Mouse (Mus musculus) heart, adult 18-20 months (tissue): ENCODE data around the gene Vmn1r39. TPM values are rescaled to one million over a fixed set of nuclear protein-coding genes. Genes with fewer than 3 reads are reported as not detected.
A peak's percentile ranks its signal among the peaks of the same experiment; 100 is the strongest.
"Not testable (repeated sequence)": the region's sequence is repeated elsewhere in the genome, so short reads cannot be mapped to it uniquely, and the experiment has no call there.

Experiments
- DNase-seq, 2 experiments: peaks; one replicate each; pipeline ENCODE4 v3.0.0; 2021 to 2022; ENCODE audit warnings: mixed read lengths in 1 of 2
- long read RNA-seq, 2 experiments: library from polyadenylated mRNA; stranded (forward); transcript quantifications; one replicate each; pipeline ENCODE4 v2.0.0; 2021
- total RNA-seq, 2 experiments: library from RNA; stranded (reverse); gene quantifications; 2 replicates each; pipeline ENCODE4 v1.2.3; 2021

The Vmn1r39 gene
- not detected for total RNA-seq
- long read RNA-seq, experiment 1 = 0 reads
- long read RNA-seq, experiment 2 = 0 reads

- DNase-seq = no peak
These were observed at the start of gene Vmn1r39 for GRCm38 (mm10) chr6:66810509-66810908. Vmn1r39 (minus strand) TSS chr6:66810609.

GRCm38 (mm10) chr6:66859391-66859790, 49.0 kb upstream of the Vmn1r39 start:
- no peak for DNase-seq

GRCm38 (mm10) chr6:66858356-66858755, 47.9 kb upstream of the Vmn1r39 start:
- no peak for DNase-seq

GRCm38 (mm10) chr6:66856236-66856635, 45.8 kb upstream of the Vmn1r39 start:
- DNase-seq = no peak

- peak in 1 of 2 experiments; percentile 3 for DNase-seq
These were observed 38.5 kb upstream of the Vmn1r39 start for GRCm38 (mm10) chr6:66848936-66849335.

- peak; percentile 28 to 58 for DNase-seq
These were observed 30.2 kb upstream of the Vmn1r39 start for GRCm38 (mm10) chr6:66840631-66841030.

GRCm38 (mm10) chr6:66836932-66837331, 26.5 kb upstream of the Vmn1r39 start:
- peak in 1 of 2 experiments; percentile 3 for DNase-seq

- no peak for DNase-seq
These were observed 4.1 kb downstream of the Vmn1r39 start for GRCm38 (mm10) chr6:66806311-66806710.

- DNase-seq = no peak
These were observed 4.7 kb downstream of the Vmn1r39 start for GRCm38 (mm10) chr6:66805713-66806112.

- DNase-seq = not testable (repeated sequence)
These were observed 27.9 kb downstream of the Vmn1r39 start, which contains the start of gene Vmn1r38 for GRCm38 (mm10) chr6:66782527-66782926. Vmn1r38 (minus strand) TSS chr6:66782627.

Other genes with a start within 250 kb of the Vmn1r39 start
- gene Vmn1r33, start 192.3 kb downstream of the Vmn1r39 start, total RNA-seq = not detected
- gene Vmn1r34, start 166.7 kb downstream of the Vmn1r39 start, total RNA-seq = not detected
- gene Vmn1r35, start 124.7 kb downstream of the Vmn1r39 start, total RNA-seq = not detected
- not detected for gene Vmn1r36, start 91.4 kb downstream of the Vmn1r39 start, total RNA-seq
- gene Vmn1r37, start 81.2 kb downstream of the Vmn1r39 start, total RNA-seq = not detected
- not detected for gene Vmn1r38, start 28.0 kb downstream of the Vmn1r39 start, total RNA-seq
- 10 to 100 TPM; 36.9 to 41.9 TPM for gene Gng12, start 85.8 kb upstream of the Vmn1r39 start, total RNA-seq
- 10 to 100 TPM; 22.9 to 24.8 TPM for gene Gadd45a, start 226.8 kb upstream of the Vmn1r39 start, total RNA-seq